Mouse (Mus musculus) heart, adult 18-20 months (tissue): ENCODE data around the gene Pcdh17. TPM values are rescaled to one million over a fixed set of nuclear protein-coding genes. Genes with fewer than 3 reads are reported as not detected.
A peak's percentile ranks its signal among the peaks of the same experiment; 100 is the strongest.

Experiments used
- DNase-seq, 2 experiments: peaks; one replicate each; pipeline ENCODE4 v3.0.0; 2021 to 2022; ENCODE audit warnings: mixed read lengths in 1 of 2
- long read RNA-seq, 2 experiments: library from polyadenylated mRNA; stranded (forward); transcript quantifications; one replicate each; pipeline ENCODE4 v2.0.0; 2021
- total RNA-seq, 2 experiments: library from RNA; stranded (reverse); gene quantifications; 2 replicates each; pipeline ENCODE4 v1.2.3; 2021

The Pcdh17 gene
- 1 to 10 TPM; 1.2 TPM for total RNA-seq
- long read RNA-seq, experiment 1, full-length matches to known transcripts, result 1 of 2 reads
- long read RNA-seq, experiment 1, partial matches to known transcripts, result 0 of 2 reads
- long read RNA-seq, experiment 1, other reads (novel, unspliced or antisense), result 1 of 2 reads
- long read RNA-seq, experiment 2, result 0 reads

DNA sequence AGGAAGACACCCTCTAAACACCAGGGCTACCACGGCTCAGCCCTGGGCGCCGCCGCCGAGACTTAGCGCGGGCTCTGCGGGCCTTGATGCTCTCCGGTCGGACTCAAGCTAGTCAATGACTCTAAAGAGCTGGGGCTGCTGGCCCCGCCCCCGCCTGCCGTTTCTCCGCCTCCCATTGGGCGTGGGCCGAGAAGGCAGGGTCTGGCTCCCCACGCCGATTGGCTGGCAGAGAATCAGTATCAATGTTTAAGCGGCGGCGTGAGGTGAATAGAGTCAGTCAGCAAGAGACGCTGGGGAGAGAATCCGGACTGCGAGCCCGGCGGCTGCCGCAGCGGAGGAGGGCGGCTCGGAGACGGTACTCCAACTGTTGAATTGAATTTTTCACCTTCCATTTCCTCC, at the start of gene Pcdh17:
Gene Pcdh17 (plus strand): TSS at position 276 of the 399 bp plus-strand sequence.
- peak; percentile 91 to 95 for DNase-seq

DNA sequence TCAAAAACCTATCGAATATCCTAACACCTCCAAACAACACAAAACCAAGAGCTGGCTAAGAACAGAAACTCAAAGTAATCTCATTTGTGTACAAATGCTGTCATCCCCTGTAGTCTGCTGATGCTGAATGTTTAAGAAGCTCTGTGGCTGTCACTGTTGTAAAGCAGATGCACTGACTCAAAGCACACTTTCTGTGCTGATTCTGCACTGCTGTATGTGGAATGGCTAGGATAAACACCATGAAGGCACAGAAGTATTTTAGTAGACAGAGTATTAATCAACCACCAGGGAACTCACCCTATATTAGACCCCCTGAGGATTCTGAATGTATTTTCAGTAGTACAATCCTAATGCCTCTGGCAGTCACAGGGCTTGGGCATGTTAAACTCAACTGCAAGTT, 46.2 kb upstream of the Pcdh17 start:
- DNase-seq, result no peak

DNA sequence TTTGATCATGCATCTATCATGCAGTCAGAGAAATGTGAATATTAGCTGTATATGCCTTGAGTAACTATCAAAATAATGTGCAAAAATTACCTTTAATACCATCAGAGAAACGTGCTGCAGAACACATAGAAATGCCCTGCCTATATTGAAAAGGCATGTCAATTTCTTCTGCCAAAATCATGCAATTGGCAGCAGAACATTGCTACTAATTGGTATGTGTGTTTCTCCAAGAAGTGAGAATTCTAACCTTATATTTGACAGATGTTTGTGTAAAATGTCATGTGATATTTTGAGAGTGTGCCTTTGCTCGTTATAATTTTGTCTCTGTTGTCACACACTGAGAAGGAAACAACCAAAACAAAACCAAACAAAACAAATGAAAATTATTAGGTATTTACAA, 18.6 kb upstream of the Pcdh17 start:
- DNase-seq, result no peak

DNA sequence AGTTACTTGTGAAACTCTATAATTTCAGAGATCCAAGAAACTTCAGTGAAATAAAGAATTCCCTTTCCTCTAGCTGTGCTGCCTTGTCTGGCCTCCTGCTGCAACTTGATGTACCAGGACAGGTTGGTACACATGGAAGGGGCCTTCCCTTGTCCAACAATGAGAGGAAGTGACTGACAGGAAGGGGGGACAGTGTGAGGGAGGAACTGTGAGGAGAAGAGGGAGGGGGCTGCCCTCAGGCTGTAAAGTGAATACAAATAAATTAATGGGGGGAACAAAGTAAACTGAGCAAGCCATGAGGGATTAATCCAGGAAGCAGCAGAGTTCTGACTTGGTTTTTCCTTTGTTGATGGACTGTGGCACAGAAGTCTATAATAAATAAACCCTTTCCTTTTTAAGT, 16.7 kb upstream of the Pcdh17 start:
- DNase-seq, result no peak

DNA sequence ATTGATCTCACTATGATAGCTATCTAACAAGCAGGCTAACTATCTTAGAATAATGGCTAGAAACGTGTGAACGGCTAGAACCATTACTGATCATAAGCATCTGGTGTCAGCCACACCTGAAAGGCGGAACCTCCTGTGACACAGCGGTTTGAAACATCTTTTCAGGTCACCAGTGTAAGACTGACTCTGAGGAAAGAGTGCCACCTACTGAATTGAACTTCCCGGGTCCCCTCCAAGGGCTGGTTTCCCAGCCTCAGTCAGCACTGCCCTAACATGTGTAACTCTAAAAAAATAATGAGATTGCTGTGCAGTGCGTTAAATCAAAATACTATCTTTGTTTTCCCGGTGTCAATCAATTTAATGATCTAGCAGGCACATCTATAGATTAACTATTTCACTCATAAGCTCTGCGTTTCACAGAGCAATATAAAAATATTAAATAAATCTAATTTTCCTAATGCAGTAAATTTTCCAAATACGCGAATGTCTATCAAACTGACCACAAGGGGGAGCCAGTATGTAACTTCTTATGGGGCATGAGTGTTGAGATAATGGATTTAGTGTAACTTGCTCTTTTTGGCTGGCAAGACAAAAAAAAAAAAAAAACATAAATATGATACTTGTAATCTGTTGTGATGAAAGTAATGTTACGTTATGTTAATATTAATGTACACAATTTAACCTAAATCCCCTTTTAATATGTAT, 5.1 kb upstream of the Pcdh17 start:
- DNase-seq, result peak in 1 of 2 experiments; percentile 47

DNA sequence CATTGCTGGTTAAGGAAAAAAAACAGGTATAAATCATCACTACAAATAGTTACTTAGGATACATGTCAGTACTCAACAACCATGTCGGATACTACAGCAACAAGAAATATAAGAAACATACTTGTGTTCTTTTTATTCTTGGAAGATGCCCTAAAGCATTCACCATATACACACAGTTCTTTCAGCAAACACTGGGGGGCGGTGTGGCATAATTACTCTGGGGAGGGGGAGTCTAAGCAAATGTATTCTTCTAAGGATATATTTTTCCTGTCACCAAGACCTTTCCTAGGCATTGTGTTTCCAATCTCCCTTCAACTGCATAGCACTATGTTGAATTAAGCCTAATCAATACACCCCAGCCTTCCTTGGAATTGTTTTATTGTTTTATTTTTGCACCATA, 2.5 kb upstream of the Pcdh17 start:
- DNase-seq, result peak in 1 of 2 experiments; percentile 34

DNA sequence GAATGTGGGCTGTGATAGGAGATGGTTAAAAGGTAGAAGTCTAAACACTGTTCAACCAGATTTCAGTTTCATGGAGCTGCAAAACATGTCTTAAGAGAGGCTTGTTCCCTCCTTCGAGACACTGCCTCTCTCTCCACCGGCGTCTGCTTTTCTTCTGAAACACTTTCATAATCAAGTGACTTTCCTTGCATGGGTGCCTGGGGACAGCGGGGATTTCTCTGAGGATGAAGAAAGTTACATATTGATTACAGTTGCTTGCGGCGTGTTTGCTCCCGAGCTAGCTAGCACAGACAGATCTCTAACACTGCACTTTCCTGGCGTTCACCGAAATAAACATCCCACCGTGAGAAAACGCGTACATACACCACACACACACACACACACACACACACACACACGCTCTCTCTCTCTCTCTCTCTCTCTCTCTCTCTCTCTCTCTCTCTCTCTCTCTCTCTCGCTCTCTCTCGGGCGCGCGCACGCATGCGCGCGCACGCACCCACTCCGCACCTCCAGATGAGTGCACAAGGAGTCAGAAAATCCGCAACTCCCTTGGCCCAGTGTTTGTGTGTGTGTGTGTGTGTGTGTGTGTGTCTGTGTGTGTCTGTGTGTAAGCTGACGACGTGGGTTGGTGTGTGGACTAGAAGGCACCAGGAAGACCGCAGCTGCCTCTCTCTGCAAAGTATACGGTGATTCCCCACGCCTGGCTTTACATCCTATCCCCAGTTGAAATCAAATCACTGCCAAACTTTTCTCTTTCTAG, 655 bp upstream of the Pcdh17 start:
- DNase-seq, result peak in 1 of 2 experiments; percentile 47

DNA sequence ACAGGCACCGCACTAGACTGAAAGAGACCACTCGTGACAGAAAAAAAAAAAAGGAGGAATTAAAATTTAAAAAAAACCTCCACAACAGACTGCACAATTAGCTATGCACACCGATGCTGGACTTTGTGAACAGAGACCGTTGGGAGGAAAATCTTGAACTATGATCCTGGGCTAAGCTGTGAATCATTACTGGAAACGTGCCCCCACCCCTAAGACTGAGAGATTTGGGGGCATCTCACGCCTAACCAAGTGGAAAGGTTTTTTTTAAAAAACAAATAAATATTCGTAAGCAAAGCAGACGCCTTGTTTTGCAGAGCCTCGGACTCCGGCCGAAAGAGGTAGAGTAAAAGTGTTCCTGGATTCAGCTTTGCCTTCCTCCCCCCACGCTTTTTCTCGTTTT, 398 bp downstream of the Pcdh17 start:
- DNase-seq, result no peak

DNA sequence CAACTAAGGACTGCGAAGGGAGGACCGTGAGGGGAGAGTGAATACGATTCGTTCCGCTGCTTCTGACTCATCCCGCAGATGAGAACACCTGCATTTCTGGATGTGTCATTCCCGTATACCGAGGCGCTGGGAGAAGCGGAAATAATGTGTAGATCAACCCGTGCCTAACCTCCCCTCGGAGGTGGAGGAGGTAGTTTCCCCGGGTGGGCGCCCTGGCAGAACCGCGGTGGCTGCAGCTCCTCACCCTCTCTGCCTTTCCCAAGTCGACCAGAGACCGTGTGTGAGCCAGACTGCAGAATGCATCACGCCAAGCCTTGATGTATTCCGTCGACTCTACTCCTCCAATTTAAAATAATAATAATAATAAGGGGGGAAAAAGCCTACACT, 906 bp downstream of the Pcdh17 start:
- peak; percentile 3 to 50 for DNase-seq

DNA sequence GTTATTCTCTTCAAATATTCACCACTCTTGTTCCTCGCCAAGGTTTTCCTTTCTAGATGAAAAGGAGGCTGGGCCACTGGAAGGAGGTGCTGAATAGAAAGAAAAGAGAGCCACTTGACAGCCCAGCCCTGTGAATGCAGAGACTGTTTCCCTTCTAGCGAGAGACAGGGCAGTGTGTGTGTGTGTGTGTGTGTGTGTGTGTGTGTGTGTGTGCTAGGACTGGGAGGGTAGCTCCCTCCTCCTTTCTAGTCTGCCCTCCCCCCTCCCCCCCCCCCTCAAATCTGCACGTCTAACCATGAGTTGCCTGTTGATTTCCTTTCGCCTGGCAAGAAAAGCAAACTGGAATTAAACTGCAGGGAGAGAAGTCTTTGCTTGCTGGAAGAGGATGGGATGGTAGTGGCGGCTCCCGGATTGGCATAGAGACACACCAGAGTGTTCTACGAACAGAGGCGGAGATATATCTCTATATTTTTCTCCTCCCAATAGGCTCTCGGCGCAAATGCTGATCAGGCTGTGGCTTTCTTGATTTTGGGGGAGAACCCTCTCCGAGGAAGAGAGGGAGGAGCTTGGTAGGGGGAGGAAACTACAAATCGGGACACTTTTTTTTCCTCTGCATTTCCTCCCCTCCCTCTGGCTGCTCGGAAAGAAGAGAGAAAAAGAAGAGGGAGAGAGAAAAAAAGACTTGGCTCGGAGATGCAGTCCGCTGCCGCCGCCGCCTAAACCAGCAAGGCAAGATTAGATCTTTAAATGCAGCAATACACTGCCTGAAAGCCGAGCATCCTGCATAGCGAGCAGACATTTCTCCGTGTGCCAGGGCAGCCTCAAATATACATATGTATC, 1.5 kb downstream of the Pcdh17 start:
- DNase-seq, result peak; percentile 11 to 40

DNA sequence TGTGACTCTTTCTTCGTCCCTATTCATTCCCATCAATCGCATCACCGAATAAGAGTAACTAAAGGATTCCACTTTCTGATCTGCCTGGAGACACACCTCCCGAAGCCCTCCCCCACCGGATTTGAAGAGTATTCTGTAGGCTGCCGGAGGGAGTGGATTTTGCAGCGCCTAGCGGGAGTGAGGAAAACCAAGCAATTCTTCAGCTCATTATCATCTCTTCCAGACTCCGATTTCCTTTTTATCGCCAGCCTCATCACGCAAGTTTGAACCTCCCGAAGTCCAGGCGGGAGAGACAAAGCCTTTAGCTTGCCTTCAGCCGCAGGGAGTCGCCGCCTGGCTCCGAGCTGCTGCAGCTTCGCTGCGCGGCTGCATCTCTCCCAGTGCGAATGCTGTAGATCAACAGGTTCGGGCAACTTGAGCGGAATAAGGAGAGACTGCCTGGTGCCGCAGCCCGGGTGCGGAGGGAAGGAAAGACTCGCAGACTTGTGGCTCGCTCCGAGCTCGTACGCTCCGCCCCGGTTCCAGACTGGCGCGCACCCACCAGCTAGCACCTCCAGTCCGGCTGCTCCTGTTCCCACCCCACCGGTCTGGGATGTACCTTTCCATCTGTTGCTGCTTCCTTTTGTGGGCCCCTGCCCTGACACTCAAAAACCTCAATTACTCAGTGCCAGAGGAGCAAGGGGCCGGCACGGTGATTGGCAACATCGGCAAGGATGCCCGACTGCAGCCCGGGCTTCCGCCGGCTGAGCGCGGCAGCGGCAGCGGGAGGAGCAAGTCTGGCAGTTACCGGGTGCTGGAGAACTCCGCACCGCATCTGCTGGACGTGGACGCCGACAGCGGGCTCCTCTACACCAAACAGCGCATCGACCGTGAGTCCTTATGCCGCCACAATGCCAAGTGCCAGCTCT, 2.4 kb downstream of the Pcdh17 start:
- peak; percentile 30 to 50 for DNase-seq

DNA sequence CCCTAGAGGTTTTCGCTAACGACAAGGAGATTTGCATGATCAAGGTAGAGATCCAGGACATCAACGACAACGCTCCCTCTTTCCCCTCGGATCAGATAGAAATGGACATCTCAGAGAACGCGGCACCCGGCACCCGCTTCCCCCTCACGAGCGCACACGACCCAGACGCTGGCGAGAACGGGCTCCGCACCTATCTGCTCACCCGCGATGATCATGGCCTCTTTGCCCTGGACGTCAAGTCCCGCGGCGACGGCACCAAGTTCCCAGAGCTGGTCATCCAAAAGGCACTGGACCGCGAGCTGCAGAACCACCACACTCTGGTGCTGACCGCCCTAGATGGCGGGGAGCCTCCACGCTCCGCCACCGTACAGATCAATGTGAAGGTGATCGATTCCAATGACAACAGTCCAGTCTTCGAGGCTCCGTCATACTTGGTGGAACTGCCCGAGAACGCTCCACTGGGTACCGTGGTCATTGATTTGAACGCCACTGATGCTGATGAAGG, 3.1 kb downstream of the Pcdh17 start:
- DNase-seq, result no peak

DNA sequence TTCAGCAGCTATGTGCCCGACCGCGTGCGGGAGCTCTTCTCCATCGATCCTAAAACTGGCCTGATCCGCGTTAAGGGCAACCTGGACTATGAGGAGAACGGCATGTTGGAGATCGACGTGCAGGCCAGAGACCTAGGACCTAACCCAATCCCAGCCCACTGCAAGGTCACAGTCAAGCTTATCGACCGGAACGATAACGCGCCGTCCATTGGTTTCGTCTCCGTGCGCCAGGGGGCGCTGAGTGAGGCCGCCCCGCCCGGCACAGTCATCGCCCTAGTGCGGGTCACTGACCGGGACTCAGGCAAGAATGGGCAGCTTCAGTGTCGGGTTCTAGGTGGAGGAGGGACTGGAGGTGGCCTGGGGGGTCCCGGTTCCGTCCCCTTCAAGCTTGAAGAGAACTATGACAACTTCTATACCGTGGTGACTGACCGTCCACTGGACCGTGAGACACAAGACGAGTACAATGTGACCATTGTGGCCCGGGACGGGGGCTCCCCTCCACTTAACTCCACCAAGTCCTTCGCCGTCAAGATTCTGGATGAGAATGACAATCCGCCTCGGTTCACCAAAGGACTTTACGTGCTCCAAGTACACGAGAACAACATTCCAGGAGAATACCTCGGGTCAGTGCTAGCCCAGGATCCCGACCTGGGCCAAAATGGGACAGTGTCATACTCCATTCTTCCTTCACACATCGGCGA, 3.7 kb downstream of the Pcdh17 start:
- peak; percentile 63 to 69 for DNase-seq

DNA sequence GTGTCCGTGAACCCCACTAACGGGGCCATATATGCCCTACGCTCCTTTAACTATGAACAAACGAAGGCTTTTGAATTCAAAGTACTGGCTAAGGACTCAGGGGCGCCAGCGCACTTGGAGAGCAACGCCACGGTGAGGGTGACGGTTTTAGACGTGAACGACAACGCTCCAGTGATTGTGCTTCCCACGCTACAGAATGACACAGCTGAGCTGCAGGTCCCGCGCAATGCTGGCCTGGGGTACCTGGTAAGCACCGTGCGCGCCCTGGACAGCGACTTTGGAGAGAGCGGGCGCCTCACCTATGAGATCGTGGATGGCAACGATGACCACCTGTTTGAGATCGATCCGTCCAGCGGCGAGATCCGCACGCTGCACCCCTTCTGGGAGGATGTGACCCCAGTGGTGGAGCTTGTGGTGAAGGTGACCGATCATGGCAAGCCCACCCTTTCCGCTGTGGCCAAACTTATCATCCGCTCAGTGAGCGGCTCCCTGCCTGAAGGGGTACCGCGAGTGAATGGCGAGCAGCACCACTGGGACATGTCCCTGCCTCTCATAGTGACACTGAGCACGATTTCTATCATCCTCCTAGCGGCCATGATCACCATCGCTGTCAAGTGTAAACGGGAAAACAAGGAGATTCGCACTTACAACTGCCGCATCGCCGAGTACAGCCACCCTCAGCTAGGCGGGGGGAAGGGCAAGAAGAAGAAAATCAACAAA, 4.5 kb downstream of the Pcdh17 start:
- peak in 1 of 2 experiments; percentile 22 for DNase-seq

DNA sequence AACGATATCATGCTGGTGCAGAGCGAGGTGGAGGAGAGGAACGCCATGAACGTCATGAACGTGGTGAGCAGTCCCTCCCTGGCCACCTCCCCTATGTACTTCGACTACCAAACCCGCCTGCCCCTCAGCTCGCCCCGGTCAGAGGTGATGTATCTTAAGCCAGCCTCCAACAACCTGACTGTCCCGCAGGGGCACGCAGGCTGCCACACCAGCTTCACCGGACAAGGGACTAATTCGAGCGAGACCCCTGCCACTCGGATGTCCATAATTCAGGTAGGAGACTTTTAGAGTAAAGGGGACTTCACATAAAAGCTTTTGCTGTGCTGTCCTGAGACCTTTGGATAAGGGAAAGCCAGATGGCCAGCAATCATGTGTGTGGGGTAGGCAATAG, 5.0 kb downstream of the Pcdh17 start:
- DNase-seq, result no peak

DNA sequence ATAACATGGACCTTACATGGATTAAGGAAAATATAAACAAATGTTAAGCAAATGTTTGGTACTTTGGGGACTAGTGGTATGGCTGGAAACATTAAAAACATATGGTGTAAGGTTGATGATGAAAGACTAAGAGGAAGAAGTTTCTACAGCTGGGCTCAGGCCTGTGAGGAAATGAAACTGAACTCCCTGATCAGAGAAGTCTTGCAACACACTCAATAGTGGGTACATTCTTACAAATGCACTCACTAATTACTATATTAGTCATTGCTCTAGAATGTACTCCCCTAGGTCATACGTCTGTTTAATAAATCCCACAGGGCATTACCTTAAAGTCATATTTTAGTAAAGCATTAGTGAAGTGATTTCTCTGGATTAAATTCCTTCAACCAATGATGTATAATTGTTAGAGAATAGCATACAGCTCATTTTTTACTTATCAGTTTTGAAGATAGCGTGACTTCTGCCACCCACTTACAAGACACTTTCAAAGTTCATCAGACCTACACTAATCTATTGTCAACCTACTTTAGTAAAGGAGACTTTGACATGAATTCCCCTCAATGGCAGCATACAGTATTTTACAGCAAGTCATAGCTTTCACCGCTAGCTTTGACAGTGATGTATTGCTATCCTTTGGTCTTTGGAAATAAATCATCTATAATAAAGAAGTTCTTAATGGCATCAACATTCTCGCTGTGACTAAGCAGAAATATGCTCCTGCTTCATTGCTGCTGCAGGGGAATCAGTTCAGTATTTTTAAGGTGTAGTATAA, 10.9 kb downstream of the Pcdh17 start:
- no peak for DNase-seq

DNA sequence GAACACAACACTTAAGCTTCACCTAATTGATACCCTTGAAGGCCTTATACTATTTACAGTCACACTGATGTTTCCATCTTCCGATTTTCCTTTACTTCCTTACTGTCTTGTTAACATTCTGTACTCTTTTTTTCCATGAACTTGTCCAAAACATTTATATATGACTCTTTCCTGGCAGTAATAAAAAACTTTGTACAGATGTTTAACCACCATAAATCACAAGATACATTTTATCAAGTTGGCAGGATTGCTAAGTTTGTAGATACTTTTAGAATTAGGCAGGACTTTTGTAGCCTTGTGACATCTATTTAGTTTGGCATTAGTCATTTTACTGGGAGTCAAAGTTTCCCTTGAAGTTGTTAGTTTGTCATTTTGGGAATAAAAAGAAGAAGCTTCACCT, 32.1 kb downstream of the Pcdh17 start:
- DNase-seq, result no peak

DNA sequence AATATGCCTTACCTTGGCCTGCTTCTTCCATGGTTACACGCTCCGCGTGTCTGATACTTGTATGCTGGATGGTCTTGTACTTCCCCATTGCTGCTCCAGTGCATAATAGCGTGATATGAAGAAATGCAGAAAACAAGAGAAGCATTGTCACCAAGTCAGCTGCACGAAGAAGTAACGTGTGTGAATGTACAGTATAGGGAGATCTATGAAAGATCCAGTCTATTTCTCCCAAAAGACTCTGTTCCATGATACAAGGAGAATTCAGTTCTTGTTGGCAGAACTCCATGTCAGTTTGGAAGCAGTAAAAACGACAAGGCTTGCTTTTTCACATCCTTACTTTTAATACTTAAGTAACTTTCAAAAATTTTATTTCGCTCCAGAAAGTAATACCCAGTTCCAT, 33.0 kb downstream of the Pcdh17 start:
- no peak for DNase-seq

DNA sequence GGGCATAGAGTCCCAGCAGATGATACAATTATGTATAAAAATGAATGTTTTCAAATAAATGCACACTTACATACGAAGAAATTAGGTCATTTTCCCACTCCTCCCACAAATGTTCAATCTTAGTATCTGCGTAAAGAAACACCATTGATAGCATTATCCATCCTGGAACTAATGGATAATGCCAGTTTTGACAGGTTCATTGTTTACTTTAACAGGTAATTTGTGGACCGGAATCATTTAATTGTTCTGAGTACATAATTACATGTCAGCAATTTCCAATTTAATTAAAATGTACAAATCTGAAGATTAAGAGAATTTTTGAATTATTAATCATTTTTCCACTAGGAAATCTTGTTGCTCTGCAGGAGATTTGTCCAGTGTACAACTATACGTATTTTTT, 33.5 kb downstream of the Pcdh17 start:
- no peak for DNase-seq
